Mouse (Mus musculus): ENCODE measurements around the gene Rcc2. TPM values are rescaled to one million over a fixed set of nuclear protein-coding genes. Genes with fewer than 3 reads are reported as not detected.
A peak's percentile ranks its signal among the peaks of the same experiment; 100 is the strongest.

The Rcc2 gene
- total RNA-seq, 2 experiments from 2014 or later, result 51.8 to 51.9 TPM

DNA sequence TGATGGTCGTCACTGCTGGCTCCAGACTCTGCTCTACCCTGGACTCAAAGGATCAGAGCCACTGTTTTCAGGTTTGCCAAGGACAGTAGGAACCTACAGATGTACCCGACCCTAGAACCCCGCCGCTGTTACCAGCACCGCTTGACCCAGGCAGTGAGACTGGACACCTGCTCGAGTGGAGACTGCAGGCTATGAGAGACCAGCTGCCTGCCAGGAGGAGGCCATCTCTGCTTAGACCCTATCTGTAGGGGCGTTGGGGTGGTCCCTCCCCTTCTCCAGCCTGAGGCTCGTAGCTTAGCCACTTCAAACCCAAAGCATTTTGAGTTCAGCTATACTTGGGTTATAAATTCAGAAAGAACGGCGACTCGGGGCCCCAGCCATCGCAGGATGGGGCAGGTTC is 26.6 kb downstream of the Rcc2 start:
- no peak for DNase-seq (ENCODE audit: extremely low spot score in 1 of 2, low spot score in 2 of 2)

DNA sequence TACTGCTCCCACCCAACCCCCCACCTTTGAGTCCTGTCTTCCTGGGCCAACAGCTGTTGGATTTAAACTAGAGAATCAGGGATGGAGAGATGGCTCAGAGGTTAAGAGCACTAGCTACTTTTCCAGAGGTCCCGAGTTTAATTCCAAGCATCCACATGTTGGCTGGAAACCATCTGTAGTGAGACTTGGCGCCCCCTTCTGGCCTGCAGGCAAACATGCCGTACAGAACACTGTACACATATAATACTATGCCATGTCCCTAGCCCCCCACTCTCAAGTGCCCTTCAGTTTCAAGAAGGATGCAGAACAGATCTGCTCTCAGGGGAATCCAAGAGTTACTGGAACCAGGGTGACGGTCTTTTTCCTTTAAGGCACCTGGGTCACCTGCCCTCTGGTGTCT is 31.3 kb downstream of the Rcc2 start:
- no peak for DNase-seq (ENCODE audit: extremely low spot score in 1 of 2, low spot score in 2 of 2)
- intact Hi-C loops (cut with DNase I), result no loop called here

More for the DNA sequence above, 26.6 kb downstream of the Rcc2 start:
- intact Hi-C loops (cut with DNase I), result no loop called here

DNA sequence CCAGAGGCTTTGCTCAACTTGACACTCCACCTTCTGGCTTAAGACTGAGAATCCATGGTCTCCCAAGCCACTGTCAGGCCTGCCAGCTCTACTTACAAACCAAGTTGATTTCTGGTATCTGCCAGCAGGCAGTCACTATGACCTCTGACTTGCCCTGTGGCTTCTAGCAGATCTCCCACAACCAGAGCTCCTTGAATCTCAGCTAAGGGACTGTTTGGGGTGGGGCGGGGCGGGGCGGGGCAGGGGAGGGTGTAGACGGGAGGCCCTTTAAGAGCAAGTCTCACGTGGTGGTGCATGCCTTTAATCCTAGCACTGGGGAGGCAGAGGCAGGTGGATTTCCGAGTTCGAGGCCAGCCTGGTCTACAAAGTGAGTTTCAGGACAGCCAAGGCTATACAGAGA is 32.5 kb downstream of the Rcc2 start:
- intact Hi-C loops (cut with DNase I), result no loop called here
- no peak for DNase-seq (ENCODE audit: extremely low spot score in 1 of 2, low spot score in 2 of 2)

DNA sequence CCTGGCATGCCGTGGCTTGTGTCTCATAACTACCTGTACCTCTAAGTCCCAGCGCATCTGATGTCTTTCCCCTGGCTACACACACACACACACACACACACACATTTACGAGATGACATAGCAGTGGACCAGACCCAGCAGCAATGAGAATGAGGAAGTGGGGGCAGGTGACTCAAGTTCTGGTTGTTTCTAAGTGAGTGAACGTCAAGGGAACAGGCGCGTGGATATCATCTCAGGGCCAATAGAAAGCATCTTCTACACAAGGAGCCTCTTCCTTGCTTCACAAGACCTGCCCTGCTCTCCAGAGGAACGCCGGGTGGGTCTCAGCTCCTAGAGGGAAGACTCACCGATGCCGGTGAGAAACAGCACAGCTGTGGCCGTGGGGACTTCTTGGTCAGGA is 40.3 kb downstream of the Rcc2 start:
- intact Hi-C loops (cut with DNase I), result no loop called here
- no peak for DNase-seq (ENCODE audit: extremely low spot score in 1 of 2, low spot score in 2 of 2)

- DNase-seq (ENCODE audit: extremely low spot score in 1 of 2, low spot score in 2 of 2), result no peak
- intact Hi-C loops (cut with DNase I), result no loop called here
These were observed 41.1 kb downstream of the Rcc2 start for GRCm38 (mm10) chr4:140741401-140741800.

DNA sequence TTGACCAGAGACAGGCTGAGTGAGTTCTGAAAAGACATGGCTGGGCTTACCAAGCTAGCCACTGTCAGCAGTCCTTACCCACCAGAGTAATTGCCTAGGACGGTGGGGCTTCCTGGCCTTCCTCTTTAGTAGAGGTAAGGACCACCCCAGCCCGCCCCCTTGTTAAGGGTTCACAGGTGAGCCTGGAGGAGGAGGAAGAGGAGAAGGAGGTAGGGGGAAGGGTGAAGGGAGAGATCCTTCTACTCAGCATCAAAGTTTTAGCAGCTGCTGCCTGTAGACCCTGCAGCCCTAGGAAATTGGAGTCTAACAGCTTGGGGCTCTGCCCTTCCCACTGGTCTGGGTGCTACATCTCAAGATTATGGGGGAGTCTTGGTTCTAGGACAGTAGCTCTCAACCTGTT is 42.2 kb downstream of the Rcc2 start, which contains the start of gene Padi6:
Gene Padi6 (minus strand): TSS at position 101 of the 400 bp plus-strand sequence.
- no peak for DNase-seq (ENCODE audit: extremely low spot score in 1 of 2, low spot score in 2 of 2)
- intact Hi-C loops (cut with DNase I), result no loop called here

- no peak for DNase-seq (ENCODE audit: extremely low spot score in 1 of 2, low spot score in 2 of 2)
- intact Hi-C loops (cut with DNase I), result no loop called here
These were observed 42.7 kb downstream of the Rcc2 start for GRCm38 (mm10) chr4:140743086-140743485.

DNA sequence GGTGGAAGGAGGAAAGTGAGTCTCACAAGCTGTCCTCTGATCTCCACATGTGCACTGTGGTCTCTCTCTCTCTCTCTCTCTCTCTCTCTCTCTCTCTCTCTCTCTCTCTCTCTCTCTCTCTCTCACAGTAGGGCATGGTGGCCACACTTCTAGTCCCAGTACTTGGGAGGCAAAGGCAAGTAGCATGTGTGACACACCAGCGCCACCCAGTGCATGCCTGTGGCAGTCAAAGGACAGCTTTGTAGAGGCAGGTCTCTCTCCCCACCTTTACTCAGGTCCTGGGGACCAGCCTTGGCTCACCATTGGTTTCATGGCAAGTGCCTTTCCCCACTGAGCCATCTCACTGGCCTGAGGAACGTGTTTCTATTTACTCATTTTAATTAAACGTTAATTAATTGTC is 44.3 kb downstream of the Rcc2 start:
- intact Hi-C loops (cut with DNase I), result no loop called here
- DNase-seq (ENCODE audit: extremely low spot score in 1 of 2, low spot score in 2 of 2), result peak in 1 of 2 experiments; percentile 57

DNA sequence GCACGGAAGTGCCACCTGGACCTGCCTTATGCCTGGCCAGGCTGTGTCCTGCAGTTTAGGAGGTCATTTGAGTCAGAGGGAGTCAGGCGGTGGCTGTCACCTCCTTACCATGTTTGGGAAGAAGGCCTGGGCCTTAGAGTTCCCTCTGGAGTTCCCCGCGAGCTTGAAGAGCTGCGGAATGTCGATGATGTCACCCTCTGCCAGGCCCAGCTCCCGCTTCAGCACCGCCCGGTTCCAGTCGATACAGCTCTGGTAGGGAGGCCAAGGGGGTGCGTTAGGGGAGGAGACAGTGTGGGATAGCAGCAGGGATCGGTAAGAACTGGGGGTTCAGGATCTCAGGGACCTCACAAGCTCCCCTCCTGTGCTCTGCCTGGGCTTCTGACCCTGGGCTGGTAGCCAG is 47.6 kb downstream of the Rcc2 start:
- intact Hi-C loops (cut with DNase I), result no loop called here

GRCm38 (mm10) chr4:140750328-140750727 is 50.0 kb downstream of the Rcc2 start:
- peak in 1 of 2 experiments; percentile 37 for DNase-seq (ENCODE audit: extremely low spot score in 1 of 2, low spot score in 2 of 2)
- intact Hi-C loops (cut with DNase I), result no loop called here

More for the DNA sequence above, 47.6 kb downstream of the Rcc2 start:
- DNase-seq (ENCODE audit: extremely low spot score in 1 of 2, low spot score in 2 of 2), result no peak

DNA sequence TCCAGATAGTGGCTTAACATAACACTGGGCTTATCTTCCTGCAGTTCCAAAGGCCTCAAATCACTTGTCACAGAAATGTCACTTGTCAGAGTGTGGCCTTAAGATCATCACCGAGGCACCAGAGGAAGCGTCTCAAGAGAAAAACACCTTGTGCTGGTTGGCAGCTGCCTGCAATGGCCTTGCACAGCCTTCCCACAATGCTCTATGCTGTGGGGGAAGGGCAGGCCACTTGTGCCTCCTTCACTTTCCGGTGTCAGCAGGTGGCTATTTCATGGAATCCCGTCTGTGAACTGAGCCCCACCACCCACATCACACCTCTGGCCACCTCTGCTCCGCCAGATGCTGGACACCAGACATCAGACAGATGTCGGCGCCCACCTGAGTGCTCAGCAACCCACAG is 53.0 kb downstream of the Rcc2 start:
- intact Hi-C loops (cut with DNase I), result no loop called here
- DNase-seq (ENCODE audit: extremely low spot score in 1 of 2, low spot score in 2 of 2), result no peak

DNA sequence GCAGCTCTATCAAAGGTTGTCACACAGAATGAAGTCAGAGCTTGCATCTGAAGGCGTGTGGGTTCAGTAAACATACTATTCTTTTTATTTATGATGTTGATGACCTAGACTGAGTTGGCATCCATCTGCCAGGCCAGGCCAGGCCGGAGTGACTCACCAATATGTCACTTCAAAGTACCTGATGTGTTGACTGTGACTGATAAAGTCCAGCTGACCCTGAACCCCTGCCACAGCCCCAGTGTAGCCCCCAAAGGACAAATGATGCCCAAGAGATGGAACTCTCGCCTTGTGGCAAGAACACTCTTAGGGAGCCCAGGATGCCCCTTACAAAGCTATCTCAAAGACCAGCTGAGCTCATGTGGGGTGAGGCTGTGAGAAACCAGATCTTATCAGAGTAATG is 55.5 kb downstream of the Rcc2 start:
- intact Hi-C loops (cut with DNase I), result no loop called here
- DNase-seq (ENCODE audit: extremely low spot score in 1 of 2, low spot score in 2 of 2), result no peak

DNA sequence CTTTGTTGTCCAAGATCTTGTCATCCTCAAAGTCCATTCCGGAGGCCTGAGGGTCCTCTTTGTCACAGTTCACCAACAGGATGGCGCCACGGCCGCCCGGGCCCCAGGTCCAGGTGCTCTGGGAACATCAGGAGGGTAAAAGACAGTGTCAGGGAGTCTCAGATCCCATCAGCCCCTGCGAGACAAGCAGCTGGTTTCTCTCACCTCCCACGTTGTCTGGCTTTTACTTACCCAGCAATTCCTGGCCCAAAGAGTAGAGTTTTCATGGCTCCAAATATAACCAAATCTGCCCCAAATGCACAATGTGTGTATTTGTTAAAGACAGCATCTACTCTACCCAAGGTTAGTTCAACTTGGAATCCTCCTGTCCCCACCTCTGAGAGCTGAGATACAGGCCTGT is 61.3 kb downstream of the Rcc2 start:
- no peak for DNase-seq (ENCODE audit: extremely low spot score in 1 of 2, low spot score in 2 of 2)

DNA sequence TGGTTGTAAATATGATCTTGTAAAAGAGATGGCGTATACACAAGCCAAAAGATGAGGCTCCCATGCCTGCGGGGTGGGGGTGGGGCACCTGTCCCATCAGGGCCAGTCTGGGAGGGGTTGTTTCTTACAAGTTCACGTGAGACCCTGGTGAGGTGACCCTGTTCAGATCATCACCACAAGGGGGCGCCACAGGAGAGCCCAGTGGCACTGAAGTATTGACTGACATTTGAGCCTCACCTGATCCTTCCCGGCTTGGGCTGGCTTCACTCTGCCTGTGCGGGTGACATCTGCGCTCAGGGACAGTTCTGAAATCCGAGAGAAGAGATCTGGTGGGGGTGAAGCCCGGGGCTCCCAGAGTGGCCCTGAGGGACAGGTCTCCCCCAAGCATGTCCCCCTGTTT is 62.8 kb downstream of the Rcc2 start:
- peak in 1 of 2 experiments; percentile 59 for DNase-seq (ENCODE audit: extremely low spot score in 1 of 2, low spot score in 2 of 2)
- intact Hi-C loops (cut with DNase I), result no loop called here

More for the DNA sequence above, 61.3 kb downstream of the Rcc2 start:
- intact Hi-C loops (cut with DNase I), result no loop called here

GRCm38 (mm10) chr4:140765936-140766335 is 65.6 kb downstream of the Rcc2 start:
- no peak for DNase-seq (ENCODE audit: extremely low spot score in 1 of 2, low spot score in 2 of 2)
- intact Hi-C loops (cut with DNase I), result no loop called here

GRCm38 (mm10) chr4:140768973-140769372 is 68.6 kb downstream of the Rcc2 start:
- intact Hi-C loops (cut with DNase I), result no loop called here
- DNase-seq (ENCODE audit: extremely low spot score in 1 of 2, low spot score in 2 of 2), result no peak

DNA sequence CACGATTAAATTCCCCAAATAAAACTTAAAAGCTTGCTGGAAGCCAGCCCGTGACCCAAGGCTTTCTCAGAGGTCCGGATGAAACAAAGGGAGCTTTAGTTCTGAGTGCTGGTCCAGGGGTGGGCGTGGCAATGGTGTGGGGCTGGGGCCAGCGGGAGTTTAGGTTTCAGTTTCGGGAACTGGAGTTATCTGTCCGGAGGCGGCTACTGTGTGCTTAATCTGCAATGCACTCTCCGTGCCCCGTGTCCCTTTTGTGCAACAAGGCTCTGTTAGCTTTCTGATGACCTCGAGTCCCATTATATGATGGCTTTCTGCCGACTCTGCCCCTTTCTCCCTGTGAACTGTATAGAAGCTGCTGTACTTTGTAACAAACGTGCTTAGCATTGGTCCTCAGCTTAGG is 70.1 kb downstream of the Rcc2 start:
- DNase-seq (ENCODE audit: extremely low spot score in 1 of 2, low spot score in 2 of 2), result peak in 1 of 2 experiments; percentile 47
- intact Hi-C loops (cut with DNase I), result no loop called here

- intact Hi-C loops (cut with DNase I), result no loop called here
These were observed 70.8 kb downstream of the Rcc2 start for GRCm38 (mm10) chr4:140771091-140771490.

More at GRCm38 (mm10) chr4:140771091-140771490, 70.8 kb downstream of the Rcc2 start:
- no peak for DNase-seq (ENCODE audit: extremely low spot score in 1 of 2, low spot score in 2 of 2)
